Mouse (Mus musculus) megakaryocyte-erythroid progenitor cell, adult 5-6 weeks (primary cell): ENCODE measurements around the gene Nos1. TPM values are rescaled to one million over a fixed set of nuclear protein-coding genes. Genes with fewer than 3 reads are reported as not detected.
"Not testable (repeated sequence)": the region's sequence is repeated elsewhere in the genome, so short reads cannot be mapped to it uniquely, and the experiment has no call there.

Source experiments
- ATAC-seq: replicated peaks from 2 replicates; pipeline ENCODE4 v1.8.0; 2016; ENCODE audit warnings: mild to moderate bottlenecking, inconsistent platforms; ENCODE audit not compliant: severe bottlenecking, poor library complexity, low FRiP score, low TSS enrichment
- total RNA-seq, 2 experiments: library from RNA; stranded (forward) in 1 of 2; stranded (reverse) in 1 of 2; fragments of 200-1000, 215-1000 nt in 1 of 2; fragments of >200 nt in 1 of 2; fragmentation: Nextera tagmentation in 1 of 2; gene quantifications; 2 replicates each; pipeline ENCODE4 v1.2.3; 2014 to 2017

Nos1 gene
- total RNA-seq, 2 experiments from 2014 or later: not detected

DNA sequence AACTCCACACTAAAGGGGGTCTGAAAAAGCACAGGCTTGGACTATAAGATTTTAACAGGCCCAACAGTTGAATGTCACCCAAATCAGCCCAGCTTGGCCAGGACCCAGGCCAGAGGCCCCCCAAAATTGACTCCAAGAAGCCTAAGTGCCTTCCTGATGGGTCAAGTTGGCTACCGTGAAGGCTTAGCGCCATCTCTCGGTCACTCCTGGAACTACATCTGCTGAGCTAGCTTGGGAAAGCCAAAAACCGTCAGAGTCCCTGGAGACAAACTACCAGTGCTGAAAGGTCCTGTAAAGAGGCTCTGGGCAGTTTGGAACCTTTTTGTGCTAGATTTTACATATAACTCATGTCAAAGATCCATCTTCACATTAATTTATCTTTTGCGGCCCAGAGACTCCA lies 56.1 kb downstream of the Nos1 start:
- no peak for ATAC-seq

DNA sequence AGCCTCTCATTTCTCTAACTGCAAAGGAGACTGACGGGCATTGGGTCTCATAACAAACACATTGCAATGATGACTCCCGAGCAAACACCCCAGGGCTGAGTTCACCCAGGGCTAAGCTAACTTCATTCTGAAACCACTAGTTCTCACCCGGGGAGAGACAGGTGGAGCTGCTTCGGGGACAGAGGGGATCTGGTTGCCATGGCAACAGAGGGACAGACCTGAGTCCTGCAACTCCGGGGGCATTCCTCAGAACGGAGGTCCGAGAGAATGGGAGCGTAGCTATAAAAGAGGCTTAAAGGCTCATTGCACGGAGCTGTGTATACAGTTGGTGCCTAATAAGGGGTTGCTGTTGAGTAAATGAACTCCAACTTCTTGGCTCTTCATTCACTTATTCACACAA lies 56.9 kb downstream of the Nos1 start:
- no peak for ATAC-seq

DNA sequence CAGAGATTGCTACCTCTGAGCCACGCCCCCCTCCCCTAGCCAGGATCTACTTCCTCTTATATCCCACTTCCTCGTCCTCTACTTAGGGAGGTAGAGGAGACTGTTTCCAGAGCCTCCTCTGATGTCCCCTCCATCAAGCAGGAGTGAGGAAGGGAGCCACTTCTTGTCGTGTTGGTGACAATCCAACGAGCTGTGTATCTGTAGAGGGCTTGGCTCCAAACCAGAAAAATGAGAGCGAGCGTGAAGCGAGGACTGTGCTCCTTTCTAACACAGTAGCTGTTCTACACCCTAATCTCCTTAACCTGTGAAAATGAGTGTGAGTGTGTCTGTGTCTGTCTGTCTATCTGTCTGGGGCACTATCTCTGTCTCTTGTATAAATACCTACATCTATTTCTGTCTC lies 58.7 kb downstream of the Nos1 start:
- ATAC-seq: no peak

DNA sequence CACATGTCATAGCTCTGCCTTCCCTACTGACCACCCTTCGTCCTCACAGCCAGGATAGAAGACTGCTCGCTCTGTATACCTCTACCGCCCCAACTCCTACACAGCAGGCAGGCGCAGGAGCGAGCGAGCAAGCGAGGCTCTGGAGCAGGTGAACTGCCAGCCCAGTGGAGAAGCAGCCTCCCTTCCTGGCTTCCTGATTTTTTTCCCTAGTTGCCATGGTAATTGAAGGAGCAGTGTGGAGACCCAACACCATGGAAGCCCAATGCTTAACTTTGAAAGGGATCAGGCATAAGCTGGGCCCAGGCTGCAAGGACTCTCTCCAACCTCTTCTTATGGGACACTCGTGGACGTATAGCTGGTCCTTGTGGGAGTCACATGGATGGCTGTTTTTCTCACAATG lies 59.4 kb downstream of the Nos1 start:
- no peak for ATAC-seq

DNA sequence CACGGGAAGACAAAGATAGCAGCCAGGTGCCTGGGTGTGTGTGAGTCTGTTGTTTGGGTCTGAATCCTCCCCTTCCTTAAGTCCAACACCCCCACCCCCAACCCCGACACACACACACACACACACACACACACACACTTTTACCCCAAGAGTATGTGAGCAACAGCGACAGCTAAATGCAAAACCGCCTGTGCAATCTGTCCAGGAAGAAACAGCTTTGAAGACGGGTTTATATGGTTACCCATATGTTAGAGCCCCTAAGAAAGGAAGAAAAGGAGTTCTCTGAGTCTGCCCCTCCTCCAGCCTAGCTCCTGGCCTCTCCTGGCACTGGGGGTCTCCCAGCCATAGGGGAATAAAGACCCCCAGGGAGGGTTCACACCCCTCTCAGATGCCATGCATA lies 60.2 kb downstream of the Nos1 start:
- no peak for ATAC-seq

DNA sequence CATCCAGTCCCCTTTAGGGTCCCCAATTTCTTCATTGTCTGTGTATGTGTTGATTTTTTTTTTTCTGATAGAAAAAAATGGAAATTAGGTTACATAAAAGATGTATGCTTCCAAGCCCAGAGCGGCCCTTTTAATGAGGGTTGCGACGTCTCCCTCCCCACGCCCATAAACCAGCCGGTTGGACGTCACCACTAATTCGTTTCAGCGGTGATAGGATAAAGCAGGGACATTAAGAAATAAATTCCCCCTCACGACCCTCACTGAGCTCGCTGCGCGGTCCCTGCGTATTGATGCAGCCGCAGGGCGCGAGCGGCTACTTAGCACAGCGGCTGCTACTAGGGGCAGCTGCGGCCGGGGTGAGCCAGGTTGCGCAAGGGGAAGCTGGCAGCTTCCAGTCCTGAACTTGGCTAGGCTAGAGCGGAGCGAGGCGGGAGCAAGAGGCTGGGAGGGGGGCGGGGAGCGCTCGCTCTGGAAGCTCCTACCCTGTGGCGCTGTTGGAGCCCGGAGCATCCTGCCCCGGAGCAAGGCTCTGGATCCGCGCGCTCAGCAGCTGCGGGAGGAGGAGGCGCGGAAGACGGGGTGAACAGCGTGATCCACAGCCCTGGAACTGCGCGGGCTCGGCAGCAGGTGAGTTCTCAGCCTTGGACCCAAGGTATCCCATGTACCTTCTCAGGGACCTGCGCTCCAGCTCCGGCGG lies 61.0 kb downstream of the Nos1 start:
- no peak for ATAC-seq

DNA sequence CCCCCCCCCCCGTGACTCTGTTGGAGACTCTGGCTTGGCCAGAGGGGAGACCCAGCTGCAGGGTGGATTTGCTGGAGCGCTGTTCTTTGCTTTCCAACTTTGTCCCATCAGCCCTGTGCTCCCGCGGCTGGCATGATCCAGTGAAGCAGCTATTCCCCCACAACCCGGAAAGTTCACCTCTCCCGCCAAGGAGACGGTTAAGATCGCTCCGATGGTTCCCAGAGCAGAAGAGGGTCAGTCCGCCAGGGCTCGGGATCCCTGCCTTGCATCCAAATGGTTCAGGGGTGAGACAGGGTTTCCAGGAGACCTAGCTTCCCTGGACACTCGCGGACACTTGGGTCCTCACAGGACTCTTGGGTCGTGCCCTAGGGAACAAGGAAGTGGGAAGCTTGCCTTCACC lies 61.9 kb downstream of the Nos1 start:
- ATAC-seq: no peak

DNA sequence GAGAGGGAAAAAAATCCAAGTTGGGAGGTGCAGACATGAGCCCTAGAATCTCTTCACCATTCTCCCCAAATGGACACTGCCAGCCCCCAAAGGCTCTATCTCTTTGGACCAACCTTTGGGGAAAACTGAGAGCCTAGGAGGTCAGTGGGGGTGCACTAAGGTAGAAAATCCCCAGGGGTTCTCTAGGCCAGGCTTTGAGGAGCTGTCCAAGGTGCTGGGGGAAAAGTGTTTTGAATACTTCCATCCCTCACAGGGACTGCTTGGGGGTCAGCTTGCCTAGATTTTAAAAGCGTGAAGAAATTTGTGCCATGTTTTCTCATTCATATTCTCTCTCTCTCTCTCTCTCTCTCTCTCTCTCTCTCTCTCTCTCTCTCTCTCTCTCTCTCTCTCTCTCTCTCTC lies 63.8 kb downstream of the Nos1 start:
- ATAC-seq: no peak

DNA sequence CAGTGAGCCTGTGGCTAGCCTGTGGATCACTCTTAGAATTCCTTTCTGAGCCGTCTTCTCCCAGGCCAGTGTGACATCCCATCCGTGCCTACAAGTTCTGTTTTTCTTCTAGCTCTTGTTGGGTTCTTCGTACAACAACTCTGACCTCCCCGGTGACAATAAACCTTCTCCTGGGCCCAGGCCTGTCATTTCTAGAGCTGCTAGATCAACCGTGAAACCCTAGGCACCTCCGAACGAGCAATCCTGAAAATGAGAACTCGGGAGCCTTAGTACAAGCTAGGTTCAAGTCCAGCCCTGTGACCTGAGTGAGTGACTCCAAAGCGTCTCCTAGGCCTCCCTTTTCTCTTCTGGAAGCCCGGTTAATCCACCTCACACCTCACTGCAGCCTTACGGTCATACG lies 69.6 kb downstream of the Nos1 start:
- no peak for ATAC-seq

DNA sequence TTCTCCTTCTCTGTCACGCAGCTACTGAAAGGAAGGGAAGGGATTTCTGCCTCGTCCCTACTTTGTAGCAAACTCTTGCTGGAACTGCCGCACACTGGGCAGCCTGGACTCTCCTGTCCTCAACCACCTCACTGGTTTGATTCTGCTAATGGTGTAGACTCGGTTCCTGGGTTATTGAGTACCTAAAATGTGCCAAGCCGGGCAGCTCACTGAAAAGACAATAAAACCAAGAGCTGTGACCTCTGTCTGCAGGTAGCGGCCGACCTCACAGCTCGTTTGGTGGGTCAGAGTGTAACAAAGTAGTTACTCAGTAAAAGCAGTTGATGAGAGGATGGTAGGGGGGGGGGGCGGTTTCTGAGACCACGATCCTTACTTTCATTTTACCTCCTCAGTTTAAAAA lies 72.9 kb downstream of the Nos1 start:
- ATAC-seq: no peak

DNA sequence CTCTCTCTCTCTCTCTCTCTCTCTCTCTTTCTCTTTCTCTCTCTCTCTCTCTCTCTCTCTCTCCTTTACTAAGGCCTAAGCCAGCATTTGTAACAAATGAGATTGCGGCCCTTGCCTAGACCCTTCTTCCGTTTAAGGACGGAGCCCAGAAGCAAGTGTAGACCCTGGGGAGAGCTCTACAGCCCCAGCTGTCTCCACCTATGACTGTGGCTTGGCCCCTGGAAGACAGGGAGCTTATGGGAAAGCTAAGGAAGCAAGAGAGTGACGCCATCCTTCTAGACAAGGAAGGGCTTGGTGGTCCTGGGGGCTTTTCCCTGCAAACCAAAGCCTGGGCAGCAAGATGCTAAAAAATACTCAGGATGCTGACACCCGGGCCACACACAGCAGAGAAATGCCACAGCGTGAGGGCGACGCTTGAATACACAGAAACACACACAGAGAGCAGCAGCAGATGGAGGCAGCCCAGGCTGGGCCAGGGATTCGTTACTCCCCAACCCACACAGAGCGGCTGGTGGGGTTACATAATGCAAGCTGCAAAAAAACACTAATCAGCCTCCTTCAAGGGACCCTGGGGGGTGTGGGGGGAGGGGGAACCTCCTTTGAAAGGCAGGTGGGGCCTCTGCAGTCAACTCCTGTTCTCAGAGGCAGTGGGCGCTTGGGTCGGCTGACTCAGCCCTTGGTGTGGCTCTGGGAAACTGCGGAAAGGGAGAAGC lies 83.9 kb downstream of the Nos1 start:
- no peak for ATAC-seq

DNA sequence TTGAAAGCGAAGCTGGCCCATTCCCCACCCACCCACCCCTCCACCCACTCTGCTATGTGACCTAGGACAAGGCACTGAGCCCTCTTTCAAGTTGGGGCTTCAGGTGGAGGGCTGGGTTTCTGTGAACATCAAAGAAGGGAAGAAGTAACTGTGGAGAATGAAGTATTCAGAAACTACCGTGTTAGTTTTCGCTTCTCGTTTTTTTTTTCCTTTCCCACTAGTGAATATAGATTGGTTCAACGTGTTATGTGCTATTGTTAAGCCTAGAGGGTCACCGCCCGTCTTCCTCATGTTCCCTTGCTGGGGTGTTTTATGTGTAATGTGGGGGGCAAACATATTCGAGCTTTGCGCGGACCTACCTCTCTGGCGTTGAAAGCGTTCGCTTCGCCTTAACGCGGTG lies 85.0 kb downstream of the Nos1 start:
- ATAC-seq: no peak

DNA sequence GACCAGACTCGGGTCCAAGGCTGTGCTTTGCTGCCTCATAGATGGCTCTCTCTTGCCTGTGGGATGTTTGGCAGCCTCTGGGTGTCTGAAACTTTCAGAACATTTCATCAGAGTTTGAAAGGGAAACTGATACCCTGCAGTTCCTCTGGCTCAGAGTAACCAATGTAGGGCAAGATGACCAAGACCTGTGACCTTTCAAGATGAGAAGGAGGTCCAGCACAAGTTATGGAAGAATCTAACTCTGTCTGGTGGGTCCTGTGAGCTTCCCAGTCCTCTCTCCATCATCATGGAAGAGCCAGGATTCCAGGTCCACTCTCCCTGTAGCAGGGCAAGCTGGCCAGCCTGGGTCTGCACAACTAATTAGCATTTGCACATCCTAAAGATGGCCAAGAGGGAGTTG lies 90.8 kb downstream of the Nos1 start:
- ATAC-seq: no peak

DNA sequence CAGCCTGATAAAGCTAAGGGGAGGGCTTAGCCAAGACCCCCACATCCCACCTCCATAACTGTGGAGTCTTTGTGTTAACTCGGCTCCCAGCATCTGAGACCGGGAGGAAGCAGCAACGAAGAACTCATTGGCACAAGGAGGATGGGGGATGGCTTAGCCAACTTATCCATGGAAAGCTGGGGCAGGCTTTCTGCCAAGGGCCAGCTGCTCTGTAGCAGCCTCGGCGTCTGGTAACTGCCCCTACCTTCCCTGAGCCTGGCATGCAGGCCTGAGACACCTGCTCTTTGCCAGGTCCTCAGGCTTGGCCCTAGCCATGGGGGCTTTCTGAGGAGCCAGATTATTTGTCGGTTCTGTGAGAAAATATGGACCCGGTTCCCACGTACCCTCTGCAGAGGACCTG lies 93.0 kb downstream of the Nos1 start:
- ATAC-seq: no peak

DNA sequence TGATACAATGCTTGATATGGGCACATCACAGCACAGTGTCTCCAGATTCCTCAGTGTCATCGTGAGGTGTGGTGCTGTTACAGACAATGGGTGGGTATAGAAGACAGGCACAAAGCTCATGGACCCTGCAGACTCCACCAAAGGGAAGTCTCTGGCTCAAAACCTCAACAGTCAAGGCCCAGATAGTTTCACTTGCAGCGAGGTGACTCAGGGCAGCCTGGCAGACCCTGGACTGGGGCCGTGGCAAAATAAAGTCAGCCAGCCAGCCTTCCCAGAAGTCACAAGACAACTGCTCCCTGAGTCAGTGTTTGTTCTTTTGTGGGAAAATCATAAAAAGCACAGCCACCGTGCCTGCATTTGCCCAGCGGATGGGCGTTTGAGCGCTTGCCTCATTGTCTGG lies 93.4 kb downstream of the Nos1 start:
- ATAC-seq: no peak

DNA sequence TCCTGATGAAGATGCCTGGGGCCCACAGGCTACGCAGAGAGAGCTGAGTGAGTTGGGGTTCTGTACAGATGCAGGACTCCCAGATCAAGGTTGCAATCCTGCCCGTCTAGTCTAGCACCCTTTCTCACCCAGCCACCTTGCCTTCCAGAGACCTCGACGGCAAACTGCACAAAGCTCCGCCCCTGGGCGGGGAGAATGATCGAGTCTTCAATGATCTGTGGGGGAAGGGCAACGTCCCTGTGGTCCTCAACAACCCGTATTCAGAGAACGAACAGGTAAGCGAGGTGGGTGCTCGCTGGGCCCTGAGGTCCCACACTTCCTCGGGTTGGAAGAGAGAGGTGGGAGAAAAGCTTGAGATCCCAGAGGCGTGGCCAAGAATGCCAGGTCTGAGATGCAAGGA lies 98.3 kb downstream of the Nos1 start:
- ATAC-seq: no peak

DNA sequence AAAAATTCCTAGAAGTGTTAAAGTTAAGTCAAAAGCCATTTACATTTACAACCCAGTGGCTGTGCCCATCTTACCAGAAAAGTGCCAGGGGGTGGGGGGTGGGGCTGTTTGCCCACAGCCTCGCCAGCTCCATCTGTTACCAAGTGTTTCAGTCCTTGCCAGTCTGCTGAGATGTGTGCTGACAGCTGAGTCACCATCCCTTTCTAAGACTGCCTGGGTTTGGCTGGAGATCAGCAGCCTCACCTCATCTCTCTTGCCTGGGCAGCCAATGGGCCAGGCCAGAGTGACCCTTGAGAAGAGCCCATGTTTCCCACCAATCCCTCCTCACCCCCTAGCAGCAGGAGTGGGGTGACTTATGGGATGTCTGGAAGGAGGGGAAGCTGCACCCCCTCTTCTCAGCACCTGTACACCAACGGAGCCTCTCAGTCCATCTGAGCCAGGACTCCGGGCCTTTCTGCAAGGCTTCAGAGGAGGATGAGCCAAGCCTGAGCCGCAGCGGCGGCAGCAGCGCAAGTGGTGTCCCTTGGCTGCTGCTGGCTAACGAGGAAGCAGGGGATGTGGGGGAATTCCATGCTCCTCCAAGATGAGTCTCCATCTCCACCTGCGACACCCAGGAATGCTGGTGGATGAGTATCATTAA lies 100.2 kb downstream of the Nos1 start:
- no peak for ATAC-seq

DNA sequence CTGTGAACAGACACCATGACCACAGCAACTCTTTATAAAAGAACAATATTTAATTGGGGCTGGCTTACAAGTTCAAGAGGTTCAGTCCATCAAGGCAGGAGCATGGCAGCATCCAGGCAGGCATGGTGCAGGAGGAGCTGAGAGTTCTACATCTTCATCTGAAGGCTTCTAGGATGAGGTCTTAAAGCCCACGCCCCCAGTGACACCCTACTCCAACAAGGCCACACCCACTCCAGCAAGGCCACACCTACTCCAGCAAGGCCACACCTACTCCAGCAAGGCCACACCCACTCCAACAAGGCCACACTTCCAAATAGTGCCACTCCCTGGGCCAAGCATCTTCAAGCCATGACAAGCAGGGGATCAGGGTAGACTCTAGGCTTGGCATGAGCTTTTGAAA lies 101.6 kb downstream of the Nos1 start:
- ATAC-seq: not testable (repeated sequence)

DNA sequence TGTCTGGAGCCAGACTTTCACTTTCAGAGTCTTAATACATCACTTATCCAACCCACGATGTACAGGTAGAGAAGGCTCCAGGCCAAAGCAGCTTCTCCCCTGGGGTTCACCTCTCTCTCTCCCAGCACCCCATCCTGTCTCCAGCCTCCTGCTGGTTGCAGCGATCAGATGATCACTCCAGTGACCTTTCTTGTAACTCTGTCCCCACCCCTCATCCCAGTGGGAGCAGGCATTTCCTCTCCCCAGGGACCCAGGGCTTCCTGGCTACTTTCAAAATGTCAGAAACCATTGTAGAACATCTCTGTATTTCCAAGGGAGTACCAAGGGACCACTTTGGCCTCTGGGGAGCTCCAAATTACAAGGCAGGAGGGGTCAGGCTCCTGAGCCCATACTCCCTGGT lies 104.2 kb downstream of the Nos1 start:
- ATAC-seq: no peak

DNA sequence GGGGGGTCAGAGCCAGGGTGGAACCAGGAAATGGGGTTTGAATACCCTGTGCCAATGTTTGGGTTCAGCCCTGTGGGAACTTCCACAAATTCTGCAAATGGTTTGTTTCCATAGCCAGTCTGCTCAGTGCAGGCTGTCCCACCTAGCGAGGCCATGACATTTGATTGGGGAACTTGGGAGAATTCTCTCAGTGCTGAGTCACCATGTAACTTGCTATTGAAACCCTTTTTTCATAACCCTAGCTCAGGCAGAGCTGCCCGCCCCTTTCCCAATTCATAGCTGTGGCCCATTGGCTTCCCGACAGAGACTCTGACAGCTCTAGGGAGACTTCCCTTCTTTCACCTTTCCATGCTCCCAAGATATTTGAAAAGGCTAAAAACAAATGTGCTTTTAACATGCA lies 107.3 kb downstream of the Nos1 start:
- ATAC-seq: no peak

DNA sequence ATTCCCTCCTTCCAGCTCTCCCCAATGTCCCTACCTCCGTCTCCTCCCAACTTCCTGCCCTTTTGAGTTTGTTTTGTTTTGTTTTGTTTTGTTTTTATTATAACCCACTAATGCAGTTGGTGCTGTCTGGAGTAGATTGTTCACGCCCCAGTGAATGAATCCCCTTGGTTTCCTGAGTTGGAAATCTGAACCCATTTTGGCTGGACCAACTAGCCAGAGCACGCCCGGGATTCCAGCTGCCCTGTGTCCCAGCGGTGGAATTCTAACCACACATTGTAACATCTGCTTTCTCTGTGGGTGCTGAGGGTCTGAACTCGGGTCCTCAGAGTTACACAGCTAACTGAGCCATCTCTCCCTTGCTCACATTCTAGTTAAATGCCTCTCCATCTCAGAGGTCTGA lies 108.1 kb downstream of the Nos1 start:
- ATAC-seq: no peak
